Mouse (Mus musculus) urinary bladder, adult 2 months (tissue): ENCODE data around the gene Cd300lf. TPM values are rescaled to one million over a fixed set of nuclear protein-coding genes. Genes with fewer than 3 reads are reported as not detected.

Experiments
- DNase-seq: peaks from one replicate; pipeline ENCODE4 v3.0.0; 2022; ENCODE audit warnings: low spot score
- polyA plus RNA-seq: library from polyadenylated mRNA; depleted of rRNA; stranded (reverse); fragments of >200 nt; gene quantifications from 2 replicates; pipeline ENCODE4 v1.2.3, GENCODE M21; 2012

Gene Cd300lf
- polyA plus RNA-seq, 1 experiment = 0.52 TPM

- no peak for DNase-seq
Measured at GRCm38 (mm10) chr11:115160883-115161577, 27.2 kb upstream of the Cd300lf start.

GRCm38 (mm10) chr11:115160016-115160797 lies 26.4 kb upstream of the Cd300lf start:
- DNase-seq = peak; percentile 86

GRCm38 (mm10) chr11:115157933-115158719 lies 24.3 kb upstream of the Cd300lf start:
- no peak for DNase-seq

GRCm38 (mm10) chr11:115155053-115155634 lies 21.4 kb upstream of the Cd300lf start:
- DNase-seq = no peak

- DNase-seq = peak; percentile 64
Measured at GRCm38 (mm10) chr11:115153699-115154292, 20.0 kb upstream of the Cd300lf start.

GRCm38 (mm10) chr11:115153088-115153487 lies 19.3 kb upstream of the Cd300lf start:
- no peak for DNase-seq

- DNase-seq = no peak
Measured at GRCm38 (mm10) chr11:115151755-115152429, 18.1 kb upstream of the Cd300lf start.

GRCm38 (mm10) chr11:115150741-115151254 lies 17.0 kb upstream of the Cd300lf start:
- no peak for DNase-seq

- DNase-seq = no peak
Measured at GRCm38 (mm10) chr11:115147813-115148212, 14.0 kb upstream of the Cd300lf start.

- no peak for DNase-seq
Measured at GRCm38 (mm10) chr11:115141970-115142369, 8.2 kb upstream of the Cd300lf start.

- DNase-seq = no peak
Measured at GRCm38 (mm10) chr11:115138597-115139262, 4.9 kb upstream of the Cd300lf start.

GRCm38 (mm10) chr11:115131768-115132381 lies 1.9 kb downstream of the Cd300lf start:
- DNase-seq = no peak

GRCm38 (mm10) chr11:115129508-115130126 lies 4.2 kb downstream of the Cd300lf start:
- DNase-seq = no peak

GRCm38 (mm10) chr11:115128483-115128882 lies 5.3 kb downstream of the Cd300lf start:
- no peak for DNase-seq

GRCm38 (mm10) chr11:115119409-115119808 lies 14.4 kb downstream of the Cd300lf start:
- no peak for DNase-seq

- DNase-seq = no peak
Measured at GRCm38 (mm10) chr11:115112196-115112595, 21.6 kb downstream of the Cd300lf start.

GRCm38 (mm10) chr11:115110271-115110670 lies 23.5 kb downstream of the Cd300lf start:
- no peak for DNase-seq

GRCm38 (mm10) chr11:115108176-115108575 lies 25.6 kb downstream of the Cd300lf start:
- DNase-seq = no peak

GRCm38 (mm10) chr11:115107403-115107916 lies 26.3 kb downstream of the Cd300lf start:
- DNase-seq = no peak
